Mouse (Mus musculus) ES-Bruce4 (cell line): ENCODE results near the gene Nsun2. TPM values are rescaled to one million over a fixed set of nuclear protein-coding genes. Genes with fewer than 3 reads are reported as not detected.

Experiments used
- H3K27ac ChIP-seq: 2 replicates; pipeline ENCODE4 v1.5.1; 2012; ENCODE audit warnings: low read length, inconsistent platforms; ENCODE audit not compliant: insufficient read depth
- H3K27me3 ChIP-seq: 2 replicates; pipeline ENCODE4 v1.6.1; 2012; ENCODE audit warnings: mild to moderate bottlenecking, low read length, inconsistent platforms; ENCODE audit not compliant: control insufficient read depth, poor library complexity, insufficient read depth, severe bottlenecking
- H3K36me3 ChIP-seq: 2 replicates; pipeline ENCODE4 v1.6.1; 2012; ENCODE audit warnings: inconsistent platforms, mild to moderate bottlenecking, low read length, moderate library complexity; ENCODE audit not compliant: control insufficient read depth, poor library complexity, insufficient read depth, severe bottlenecking
- H3K4me1 ChIP-seq: one replicate; pipeline ENCODE4 v1.8.1; 2011; ENCODE audit warnings: low read length; ENCODE audit not compliant: control insufficient read depth, insufficient read depth
- H3K4me3 ChIP-seq: 2 replicates; pipeline ENCODE4 v1.5.1; 2011; ENCODE audit warnings: low read depth, mild to moderate bottlenecking, low read length
- H3K9ac ChIP-seq: 2 replicates; pipeline ENCODE4 v1.6.1; 2012; ENCODE audit warnings: low read depth, mild to moderate bottlenecking, inconsistent platforms; ENCODE audit not compliant: poor library complexity, severe bottlenecking
- H3K9me3 ChIP-seq: replicated peaks from 2 replicates; pipeline ENCODE4 v1.6.1; 2012; ENCODE audit warnings: mild to moderate bottlenecking, low read length, inconsistent platforms; ENCODE audit not compliant: control insufficient read depth, poor library complexity, insufficient read depth, severe bottlenecking
- CTCF ChIP-seq: IDR thresholded peaks from one replicate; pipeline ENCODE4 v1.8.1; 2011; ENCODE audit warnings: low read depth, low read length
- EP300 ChIP-seq: IDR thresholded peaks from 2 replicates; pipeline ENCODE4 v1.6.1; 2011; ENCODE audit warnings: low read depth, low read length; ENCODE audit not compliant: insufficient read depth
- POLR2A ChIP-seq: IDR thresholded peaks from one replicate; pipeline ENCODE4 v1.8.1; 2011; ENCODE audit warnings: low read length; ENCODE audit not compliant: insufficient read depth
- polyA plus RNA-seq: library from polyadenylated mRNA; stranded (reverse); fragments of >200 nt; gene quantifications from 2 replicates; pipeline ENCODE4 v1.2.4, GENCODE M21; 2011; ENCODE audit warnings: low read depth; ENCODE audit not compliant: missing spikeins, insufficient read depth, insufficient read length

The Nsun2 gene
- polyA plus RNA-seq, 1 experiment = 197 TPM

DNA sequence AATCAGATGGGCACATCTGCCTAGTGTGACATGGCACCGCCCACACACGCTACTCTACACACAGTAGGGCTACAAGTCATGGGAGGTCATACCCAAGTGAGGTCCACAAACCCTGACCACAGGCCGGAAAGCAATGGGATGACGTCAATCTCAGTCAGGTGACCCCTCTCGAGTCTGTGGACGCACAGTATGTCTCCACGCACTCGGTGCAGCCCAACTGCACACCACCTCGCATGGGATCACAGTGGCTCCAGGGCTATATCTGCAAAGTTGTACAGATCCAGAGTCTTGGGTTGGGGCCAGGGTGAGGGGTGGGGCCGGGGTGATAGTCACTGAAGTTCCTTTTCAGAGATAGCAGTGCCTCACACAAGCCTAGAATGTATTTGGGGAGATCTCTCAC is 139.0 kb downstream of the Nsun2 start:
- no peaks in the 10 kb centered on the region for H3K4me1 ChIP-seq
- no peaks in the 10 kb centered on the region for H3K9me3 ChIP-seq
- H3K27me3 ChIP-seq = no peaks in the 10 kb centered on the region
- no peak overlapping the region for H3K9ac ChIP-seq
- H3K27ac ChIP-seq = no peak overlapping the region
- H3K4me3 ChIP-seq = no peak overlapping the region
- no peak for TF ChIP-seq POLR2A
- TF ChIP-seq EP300 = no peak
- TF ChIP-seq CTCF = no peak
- H3K36me3 ChIP-seq = no peaks in the 10 kb centered on the region

DNA sequence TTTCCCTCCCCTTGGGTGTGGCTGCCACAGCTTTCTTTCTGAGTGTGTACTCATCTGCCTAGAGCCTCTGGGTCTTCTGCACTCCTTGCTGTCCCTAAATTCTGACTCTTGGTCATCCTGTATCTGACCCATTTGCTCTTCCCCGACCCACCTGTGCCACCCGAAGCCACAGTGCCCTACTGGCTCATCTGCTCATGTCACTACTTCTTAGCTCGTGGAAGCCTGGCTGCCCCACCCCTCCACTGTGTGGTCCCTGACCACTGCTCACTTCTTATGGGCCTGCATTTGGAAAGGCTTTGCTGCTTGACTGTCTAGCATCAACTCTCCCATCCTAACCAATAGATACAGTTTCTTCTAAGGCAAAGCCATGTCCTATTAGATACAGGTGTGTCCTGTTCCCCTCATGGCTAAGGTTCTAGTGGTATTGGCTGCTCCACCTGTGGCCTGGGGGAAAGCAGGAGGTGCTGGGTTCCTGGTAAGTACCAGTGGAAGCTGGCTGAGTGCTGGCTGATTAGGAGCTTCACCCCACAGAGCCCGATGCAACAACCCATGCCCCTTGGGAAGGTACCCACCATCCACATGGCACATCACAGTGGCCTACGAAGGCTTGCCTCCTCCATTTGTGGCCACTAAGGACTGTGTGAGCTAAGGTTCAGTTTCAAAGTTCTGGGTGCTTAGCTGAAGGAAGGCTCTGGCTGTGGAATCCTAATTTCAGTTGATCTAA is 139.8 kb downstream of the Nsun2 start:
- no peaks in the 10 kb centered on the region for H3K27me3 ChIP-seq
- H3K4me1 ChIP-seq = no peaks in the 10 kb centered on the region
- no peaks in the 10 kb centered on the region for H3K36me3 ChIP-seq
- H3K27ac ChIP-seq = no peak overlapping the region
- H3K4me3 ChIP-seq = no peak overlapping the region
- no peak for TF ChIP-seq POLR2A
- no peak for TF ChIP-seq CTCF
- no peak for TF ChIP-seq EP300
- H3K9me3 ChIP-seq = no peaks in the 10 kb centered on the region
- H3K9ac ChIP-seq = no peak overlapping the region

DNA sequence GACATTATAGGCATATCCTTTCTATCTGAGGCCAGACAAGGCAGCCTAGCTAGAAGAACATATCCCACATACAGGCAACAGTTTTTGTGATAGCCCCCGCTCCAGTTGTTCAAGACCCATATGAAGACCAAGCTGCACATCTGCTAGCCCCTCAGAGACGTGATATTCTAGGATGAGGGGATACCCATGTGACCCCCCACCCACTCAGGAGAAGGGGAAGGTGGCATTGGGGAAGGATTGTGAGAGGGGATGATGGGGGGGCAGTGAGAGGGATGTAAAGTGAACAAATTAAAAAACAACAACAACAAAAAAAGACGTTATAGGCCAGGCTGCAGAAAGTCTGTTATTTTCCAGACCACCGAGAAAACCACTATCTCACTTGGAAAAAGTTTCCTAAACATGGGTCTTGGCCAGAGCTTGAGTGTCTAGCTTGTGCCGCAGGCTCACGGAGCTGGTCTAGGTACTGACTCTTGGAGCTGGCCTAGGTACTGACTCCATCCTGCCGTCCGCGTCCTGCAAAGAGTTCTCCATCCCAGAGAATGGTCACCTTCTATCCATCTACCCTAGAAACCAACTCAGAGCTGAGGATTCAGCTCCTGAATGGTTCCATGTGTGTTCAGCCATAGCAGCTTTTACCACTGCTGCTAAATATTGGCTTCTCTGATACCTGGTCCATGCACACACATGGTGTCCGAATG is 140.5 kb downstream of the Nsun2 start:
- H3K27ac ChIP-seq = no peak overlapping the region
- H3K9me3 ChIP-seq = no peaks in the 10 kb centered on the region
- H3K4me1 ChIP-seq = no peaks in the 10 kb centered on the region
- no peaks in the 10 kb centered on the region for H3K27me3 ChIP-seq
- no peaks in the 10 kb centered on the region for H3K36me3 ChIP-seq
- H3K4me3 ChIP-seq = no peak overlapping the region
- no peak overlapping the region for H3K9ac ChIP-seq
- TF ChIP-seq POLR2A (no peak), EP300 (no peak), CTCF (no peak)

Other genes starting within 250 kb of the Nsun2 start
- 34.8 and 35.8 TPM in 2 replicates for gene Tent4a, start 871 bp downstream of the Nsun2 start, polyA plus RNA-seq
- gene Srd5a1, start 77.7 kb downstream of the Nsun2 start, polyA plus RNA-seq = 7.3 and 7.4 TPM in 2 replicates
- 1.0 and 1.5 TPM in 2 replicates for gene Ube2ql1, start 206.1 kb downstream of the Nsun2 start, polyA plus RNA-seq